Mouse (Mus musculus): Measurements from ENCODE around the gene Tiparp. TPM values are rescaled to one million over a fixed set of nuclear protein-coding genes. Genes with fewer than 3 reads are reported as not detected.

The Tiparp gene
- polyA plus RNA-seq, 1 experiment = not detected

DNA sequence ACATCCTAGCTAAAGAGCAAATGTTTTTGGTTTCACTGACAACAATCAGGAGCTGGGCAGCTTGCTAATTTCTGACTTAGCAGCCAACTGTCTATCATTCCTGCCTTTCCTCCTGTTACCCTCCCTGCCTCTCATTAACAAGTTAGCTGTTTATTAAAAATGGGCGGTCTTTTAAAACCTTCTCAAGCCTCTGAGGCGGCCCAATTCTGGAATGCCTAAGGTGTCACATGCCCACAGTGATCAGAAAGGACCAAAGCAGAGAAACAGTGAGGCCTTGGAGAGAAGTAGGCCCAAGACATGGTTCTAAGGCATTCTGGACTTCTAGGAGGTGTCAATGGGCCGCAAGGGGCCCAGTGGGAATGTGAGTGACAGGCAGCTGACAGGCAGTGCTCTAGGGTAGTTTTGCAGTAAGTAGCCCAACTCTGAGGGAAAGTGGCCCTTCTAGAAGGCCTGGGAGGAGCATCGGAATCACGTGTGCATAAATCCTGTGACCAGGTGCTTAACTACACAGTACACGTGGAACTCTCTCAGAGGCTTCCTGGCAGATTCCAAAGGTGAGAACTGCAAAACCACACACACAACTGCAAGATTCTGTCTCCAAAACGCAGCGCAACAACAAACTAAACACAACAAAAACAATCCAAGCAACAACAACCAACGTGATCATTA, 37.6 kb downstream of the Tiparp start:
- Histone ChIP-seq H3K4me3 (ENCODE audit: insufficient read depth, low read depth, low read length) (no peak overlapping the region), H3K4me1 (ENCODE audit: control insufficient read depth, insufficient read depth, low read length) (no peaks in the 10 kb centered on the region), H3K27ac (ENCODE audit: insufficient read depth, low read depth, low read length) (no peak overlapping the region)
- WGBS = 69% methylated on average over 9 of the region's 9 CpGs
- TF ChIP-seq POLR2A (IDR thresholded peaks at IDR 0.05; ENCODE audit: insufficient read depth, low read depth, low read length) = no peak
- no peak for TF ChIP-seq CTCF (IDR thresholded peaks at IDR 0.05; ENCODE audit: insufficient read depth, low read depth, low read length)

DNA sequence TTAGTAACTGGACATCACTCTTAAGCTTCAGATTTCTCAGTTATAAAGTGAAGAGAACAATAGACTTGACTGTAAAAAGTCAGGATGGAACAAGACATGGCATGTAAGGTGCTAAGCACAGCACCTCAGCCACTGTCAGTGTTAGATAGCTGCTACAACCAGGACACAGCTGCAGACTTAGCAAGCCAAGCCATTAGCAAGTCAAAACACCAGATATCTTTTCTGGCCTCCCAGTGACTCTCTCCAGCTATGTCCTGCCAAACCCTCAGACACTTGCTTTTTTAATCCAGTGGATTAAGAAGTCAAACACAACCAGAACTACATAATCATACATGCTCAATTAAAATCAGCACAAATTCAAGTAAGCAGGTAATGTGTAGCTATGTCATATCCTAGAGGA, 41.7 kb downstream of the Tiparp start:
- Histone ChIP-seq H3K4me3 (ENCODE audit: insufficient read depth, low read depth, low read length) (no peak overlapping the region), H3K27ac (ENCODE audit: insufficient read depth, low read depth, low read length) (no peak overlapping the region), H3K4me1 (ENCODE audit: control insufficient read depth, insufficient read depth, low read length) (no peaks in the 10 kb centered on the region)
- TF ChIP-seq CTCF (IDR thresholded peaks at IDR 0.05; ENCODE audit: insufficient read depth, low read depth, low read length) (no peak), POLR2A (IDR thresholded peaks at IDR 0.05; ENCODE audit: insufficient read depth, low read depth, low read length) (no peak)

DNA sequence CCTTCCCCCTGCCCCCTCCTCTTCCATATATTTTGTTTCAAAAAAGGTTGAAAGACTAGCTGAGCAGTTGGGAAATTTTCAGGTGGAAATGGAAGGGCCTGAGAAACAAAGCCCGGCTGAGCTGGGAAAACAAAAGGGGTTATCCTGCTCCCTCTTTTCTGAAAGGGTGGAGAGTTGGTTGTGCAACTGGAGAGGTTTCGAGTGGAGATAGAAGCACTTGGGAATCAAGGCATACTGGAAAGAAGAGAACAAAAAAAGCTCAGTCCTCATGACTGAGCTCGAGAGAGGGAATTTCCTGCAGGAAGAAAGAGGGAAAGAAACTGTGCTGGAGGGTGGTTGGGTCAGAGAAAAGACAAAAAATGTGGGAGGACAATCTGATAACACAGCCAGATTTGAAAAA, 45.3 kb downstream of the Tiparp start:
- TF ChIP-seq POLR2A (IDR thresholded peaks at IDR 0.05; ENCODE audit: insufficient read depth, low read depth, low read length) = no peak
- TF ChIP-seq CTCF (IDR thresholded peaks at IDR 0.05; ENCODE audit: insufficient read depth, low read depth, low read length) = no peak
- Histone ChIP-seq H3K4me1 (ENCODE audit: control insufficient read depth, insufficient read depth, low read length) (no peaks in the 10 kb centered on the region), H3K27ac (ENCODE audit: insufficient read depth, low read depth, low read length) (no peak overlapping the region), H3K4me3 (ENCODE audit: insufficient read depth, low read depth, low read length) (no peak overlapping the region)
- WGBS = 70% methylated on average over 3 of the region's 3 CpGs

DNA sequence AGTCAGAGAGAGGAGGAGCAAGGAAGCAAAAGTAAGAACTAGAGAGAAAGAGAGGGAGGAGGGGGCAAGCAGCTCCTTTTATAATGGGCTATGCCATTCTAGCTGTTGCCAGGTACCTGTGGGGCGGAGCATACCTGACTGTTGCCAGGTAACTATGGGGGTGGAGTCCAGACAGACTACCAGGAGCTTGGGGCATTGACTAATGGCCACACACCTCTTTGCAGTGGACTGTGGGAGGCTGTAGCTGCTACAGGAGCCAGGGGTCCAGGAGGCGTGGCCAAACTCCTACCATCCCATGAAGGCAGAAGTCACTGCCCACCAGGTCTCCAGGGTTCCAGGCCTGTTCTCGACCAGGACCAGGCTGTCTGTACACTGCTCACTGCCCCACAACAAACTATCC, 49.4 kb downstream of the Tiparp start:
- H3K4me1 ChIP-seq (ENCODE audit: control insufficient read depth, insufficient read depth, low read length) = no peaks in the 10 kb centered on the region
- no peak overlapping the region for H3K27ac ChIP-seq (ENCODE audit: insufficient read depth, low read depth, low read length)
- no peak for TF ChIP-seq CTCF (IDR thresholded peaks at IDR 0.05; ENCODE audit: insufficient read depth, low read depth, low read length)
- no peak for TF ChIP-seq POLR2A (IDR thresholded peaks at IDR 0.05; ENCODE audit: insufficient read depth, low read depth, low read length)
- no peak overlapping the region for H3K4me3 ChIP-seq (ENCODE audit: insufficient read depth, low read depth, low read length)
- WGBS = 90% methylated on average over 3 of the region's 3 CpGs

DNA sequence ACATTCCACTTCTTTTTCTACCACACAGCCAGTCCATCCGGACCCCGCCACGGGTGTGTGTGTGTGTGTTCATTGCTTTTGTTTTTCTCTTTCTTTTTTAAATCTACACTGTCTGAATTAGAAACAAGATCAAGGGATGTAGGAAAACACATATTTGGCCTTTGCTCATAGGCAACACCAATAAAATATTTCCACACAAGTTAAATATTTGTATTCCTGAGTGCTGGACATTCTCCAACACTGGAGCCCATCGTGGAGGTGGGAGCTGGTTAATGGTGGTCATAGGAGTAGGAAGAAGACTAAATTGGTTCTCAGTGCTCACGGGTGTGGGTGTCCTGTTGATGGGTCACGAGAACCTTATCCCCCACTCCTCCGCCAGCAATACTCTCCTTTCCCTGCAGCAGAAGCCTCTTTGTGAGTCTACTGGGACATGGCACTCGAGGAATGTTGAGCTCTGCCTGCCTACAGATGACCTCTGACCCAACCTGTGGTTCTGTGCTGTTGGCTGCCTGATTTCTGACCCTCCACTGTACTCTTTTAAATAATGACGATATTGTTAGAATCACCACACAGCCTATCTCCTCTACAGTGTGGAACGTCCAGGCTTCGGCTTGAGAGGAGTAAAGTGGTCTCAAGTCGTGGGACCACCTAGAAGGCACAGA, 51.2 kb downstream of the Tiparp start:
- TF ChIP-seq CTCF (IDR thresholded peaks at IDR 0.05; ENCODE audit: insufficient read depth, low read depth, low read length) (no peak), POLR2A (IDR thresholded peaks at IDR 0.05; ENCODE audit: insufficient read depth, low read depth, low read length) (no peak)
- 87% methylated on average over 12 of the region's 12 CpGs for WGBS

DNA sequence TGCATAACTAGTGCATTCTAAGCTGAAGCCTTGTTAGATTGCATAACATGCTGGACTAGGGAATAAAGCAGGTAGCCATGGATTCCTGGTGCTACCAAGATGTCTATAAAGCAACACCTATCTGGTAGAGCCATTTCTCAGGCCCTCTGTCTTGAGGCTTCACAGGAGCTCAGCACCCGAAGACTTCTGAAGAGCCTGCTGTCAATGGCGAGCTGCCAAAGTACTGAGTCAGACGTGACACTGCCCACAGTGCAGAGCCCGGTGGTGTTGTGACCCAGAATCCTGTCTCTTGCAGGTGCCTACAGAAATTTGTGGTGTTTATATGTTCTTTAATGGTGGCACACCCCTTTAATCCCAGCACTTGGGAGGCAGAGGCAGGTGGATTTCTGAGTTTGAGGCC, 53.4 kb downstream of the Tiparp start:
- peaks cover 6% of the 10 kb centered on the region for H3K4me1 ChIP-seq (ENCODE audit: control insufficient read depth, insufficient read depth, low read length)
- WGBS = 62% methylated on average over 4 of the region's 4 CpGs
- no peak overlapping the region for H3K4me3 ChIP-seq (ENCODE audit: insufficient read depth, low read depth, low read length)
- H3K27ac ChIP-seq (ENCODE audit: insufficient read depth, low read depth, low read length) = no peak overlapping the region
- TF ChIP-seq CTCF (IDR thresholded peaks at IDR 0.05; ENCODE audit: insufficient read depth, low read depth, low read length) (no peak), POLR2A (IDR thresholded peaks at IDR 0.05; ENCODE audit: insufficient read depth, low read depth, low read length) (no peak)

More for the DNA sequence above, 51.2 kb downstream of the Tiparp start:
- no peak overlapping the region for H3K4me3 ChIP-seq (ENCODE audit: insufficient read depth, low read depth, low read length)
- no peaks in the 10 kb centered on the region for H3K4me1 ChIP-seq (ENCODE audit: control insufficient read depth, insufficient read depth, low read length)
- H3K27ac ChIP-seq (ENCODE audit: insufficient read depth, low read depth, low read length) = no peak overlapping the region

DNA sequence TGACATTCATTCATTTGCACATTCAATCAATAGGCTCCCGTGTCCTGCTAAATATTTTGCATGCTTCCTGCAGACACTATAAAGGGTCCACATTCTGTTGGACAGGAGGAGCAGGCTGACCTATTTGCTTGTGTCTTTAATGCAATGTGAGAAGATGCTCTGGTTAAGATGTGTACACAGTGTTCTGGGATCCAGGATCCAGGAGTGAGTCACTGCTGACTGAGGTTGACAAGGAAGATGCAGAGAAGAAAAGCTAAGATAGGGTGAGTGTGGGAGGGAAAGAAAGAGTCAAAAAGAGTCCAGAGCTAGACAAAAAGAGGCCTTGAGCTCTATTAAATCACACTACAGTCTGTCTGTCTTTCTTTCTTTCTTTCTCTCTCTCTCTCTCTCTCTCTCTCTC, 56.1 kb downstream of the Tiparp start:
- no peak overlapping the region; the same call in 1 of the 2 replicates for H3K27ac ChIP-seq (ENCODE audit: insufficient read depth, low read depth, low read length)
- no peak overlapping the region for H3K4me3 ChIP-seq (ENCODE audit: insufficient read depth, low read depth, low read length)
- 87% methylated on average over 1 of the region's 1 CpGs for WGBS
- H3K4me1 ChIP-seq (ENCODE audit: control insufficient read depth, insufficient read depth, low read length) = peaks cover 13% of the 10 kb centered on the region
- TF ChIP-seq CTCF (IDR thresholded peaks at IDR 0.05; ENCODE audit: insufficient read depth, low read depth, low read length) = no peak
- TF ChIP-seq POLR2A (IDR thresholded peaks at IDR 0.05; ENCODE audit: insufficient read depth, low read depth, low read length) = no peak

DNA sequence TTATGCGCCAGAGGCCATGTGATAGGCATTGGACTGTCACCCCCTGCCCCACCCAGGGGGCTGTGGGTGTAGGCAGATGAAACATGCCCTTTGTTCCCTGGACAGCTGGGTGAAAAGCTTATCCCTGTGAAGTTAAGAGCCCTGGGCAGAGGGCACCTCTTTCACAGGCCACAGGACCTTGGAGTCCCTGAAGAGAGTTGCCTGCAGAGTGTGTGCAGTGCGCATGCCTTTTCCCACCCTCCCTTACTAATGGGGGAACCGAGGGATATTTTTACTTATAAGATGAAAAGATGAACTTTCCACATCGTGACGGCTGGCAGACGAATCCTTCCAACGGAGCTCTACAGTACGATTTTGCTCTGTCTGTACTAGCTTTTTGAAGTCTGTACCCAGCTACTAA, 57.1 kb downstream of the Tiparp start:
- peaks cover 13% of the 10 kb centered on the region for H3K4me1 ChIP-seq (ENCODE audit: control insufficient read depth, insufficient read depth, low read length)
- TF ChIP-seq CTCF (IDR thresholded peaks at IDR 0.05; ENCODE audit: insufficient read depth, low read depth, low read length) (no peak), POLR2A (IDR thresholded peaks at IDR 0.05; ENCODE audit: insufficient read depth, low read depth, low read length) (no peak)
- WGBS = 60% methylated on average over 8 of the region's 8 CpGs
- no peak overlapping the region for H3K4me3 ChIP-seq (ENCODE audit: insufficient read depth, low read depth, low read length)
- H3K27ac ChIP-seq (ENCODE audit: insufficient read depth, low read depth, low read length) = no peak overlapping the region

DNA sequence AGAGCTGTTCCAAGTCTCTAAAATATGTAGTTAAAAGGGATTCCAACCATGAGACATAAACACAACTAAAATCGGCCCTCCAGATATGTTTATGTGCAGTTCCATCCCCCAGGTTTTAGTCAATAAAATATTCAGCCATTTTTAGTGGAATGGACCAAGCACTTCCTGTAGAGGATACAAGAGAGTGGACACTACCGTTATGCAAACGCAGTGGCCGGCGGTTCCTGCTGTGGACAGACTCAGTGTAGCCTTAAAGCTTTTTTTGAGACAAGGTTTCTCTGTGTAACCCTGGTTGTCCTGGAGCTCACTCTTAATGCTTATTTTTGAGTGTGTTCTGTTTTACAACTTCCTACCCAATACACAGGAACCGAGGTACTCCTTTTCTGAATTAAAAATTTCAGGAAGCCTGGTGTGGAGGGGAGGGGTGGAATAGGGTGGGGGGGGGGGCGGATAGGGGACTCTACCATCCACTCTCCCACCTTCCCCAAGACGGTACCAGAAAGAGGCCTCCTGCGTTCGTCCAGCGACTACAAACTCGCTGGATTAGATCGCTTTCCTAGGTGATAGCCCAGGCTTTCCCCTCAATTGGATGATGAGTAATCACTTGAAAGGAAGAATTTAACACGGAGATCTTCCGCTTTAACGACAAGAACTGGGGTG, 57.7 kb downstream of the Tiparp start:
- Histone ChIP-seq H3K4me1 (ENCODE audit: control insufficient read depth, insufficient read depth, low read length) (peaks cover 13% of the 10 kb centered on the region), H3K27ac (ENCODE audit: insufficient read depth, low read depth, low read length) (no peak overlapping the region), H3K4me3 (ENCODE audit: insufficient read depth, low read depth, low read length) (no peak overlapping the region)
- no peak for TF ChIP-seq POLR2A (IDR thresholded peaks at IDR 0.05; ENCODE audit: insufficient read depth, low read depth, low read length)
- no peak for TF ChIP-seq CTCF (IDR thresholded peaks at IDR 0.05; ENCODE audit: insufficient read depth, low read depth, low read length)
- 29% methylated on average over 16 of the region's 16 CpGs for WGBS

Measured in olfactory bulb, adult 2 months (tissue).